In the genomic region with DNA sequence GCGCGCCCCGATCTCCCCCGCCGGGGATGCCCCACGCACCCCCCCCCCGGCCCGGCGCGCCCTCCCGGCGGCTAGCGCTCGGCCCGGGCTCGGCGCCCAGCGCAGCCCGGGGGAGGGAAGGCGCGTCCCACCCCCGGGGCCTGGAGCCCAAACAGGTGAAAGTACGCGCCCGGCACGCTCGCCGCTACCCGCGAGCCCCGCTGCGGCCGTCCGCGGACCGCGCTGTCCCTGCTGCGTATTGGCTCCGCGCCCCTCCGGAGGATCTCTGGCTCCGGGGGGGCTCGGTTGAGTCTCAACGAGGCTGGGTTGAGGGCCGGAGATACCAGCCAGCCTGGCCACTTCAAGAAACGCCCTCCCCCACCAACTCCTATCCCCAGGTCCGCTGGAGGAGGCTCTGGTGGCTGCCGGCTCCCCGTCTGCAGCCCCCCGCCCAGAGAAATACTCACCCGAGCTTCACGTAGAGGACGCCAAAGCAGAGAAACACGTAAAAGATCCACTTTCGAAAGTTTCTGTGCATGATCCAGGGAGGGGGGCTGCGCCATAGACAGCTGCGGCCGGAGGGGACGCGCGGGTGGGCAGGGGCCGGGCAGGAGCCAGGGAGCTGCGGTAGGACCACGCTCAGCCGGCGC, we compare ENCODE assay signal across 9 mouse cellular contexts. TPM values are rescaled to one million over a fixed set of nuclear protein-coding genes. Genes with fewer than 3 reads are reported as not detected.
A peak's percentile ranks its signal among the peaks of the same experiment; 100 is the strongest.
DNase-seq lines count a peak whose midpoint lies in the region; ATAC-seq and TF ChIP-seq lines count a peak whose summit lies in the region.
"Had no signal": no experiment of that assay in that cellular context is flagged by ENCODE, and none has a peak within 500 bp of the region (broad histone marks: within the 10 kb centered on the region; RNA-seq: fewer than 3 reads in every experiment).

No protein-coding gene starts in this region.

- DNase-seq in adrenal gland, adult 2 months, result peak; percentile 29
- DNase-seq in adrenal gland, adult 8-10 months, result no peak
- DNase-seq in right cerebral cortex, postnatal 4 days, result peak; percentile 39
- no peak for DNase-seq in right cerebral cortex, postnatal 14 days
- DNase-seq in liver, embryonic 14.5 days (ENCODE audit: low read depth in 3 of 3, low spot score in 3 of 3), result no peak
- peak; percentile 32 for DNase-seq in urinary bladder, postnatal 25 days (ENCODE audit: low spot score)
- no peak for DNase-seq in right cerebral cortex, postnatal 36 days (ENCODE audit: low spot score in 2 of 2)

- peak overlapping the region in 1 of 2 experiments; percentile 34; a peak in 2 of 4 replicates for H3K4me3 ChIP-seq in liver, embryonic 14.5 days (ENCODE audit: insufficient read depth in 1 of 2, low read depth in 2 of 2, low read length in 2 of 2)

- no peak overlapping the region for H3K27ac ChIP-seq in liver, embryonic 14.5 days

- no peak for TF ChIP-seq EP300 in liver, embryonic 14.5 days (IDR thresholded peaks at IDR 0.05; ENCODE audit: low read depth)

- H3K9me3 ChIP-seq in liver, embryonic 14.5 days (ENCODE audit: control insufficient read depth, low read length), result no peaks in the 10 kb centered on the region

- ATAC-seq in liver, embryonic 14.5 days (ENCODE audit: insufficient read depth), result no peak
- no peak for ATAC-seq in frontal cortex, adult (ENCODE audit: low TSS enrichment)

- H3K4me1 ChIP-seq in liver, embryonic 14.5 days (replicated peaks; ENCODE audit: control insufficient read depth in 2 of 2, insufficient read depth in 2 of 2, low read length in 1 of 2), result no peaks in the 10 kb centered on the region

- 1% methylated on average over 55 of the region's 66 CpGs for WGBS in liver, embryonic 14.5 days (ENCODE audit: insufficient replicate concordance)

- no peak overlapping the region for H3K9ac ChIP-seq in liver, embryonic 14.5 days (replicated peaks)

- no peaks in the 10 kb centered on the region for H3K36me3 ChIP-seq in liver, embryonic 14.5 days (replicated peaks; ENCODE audit: control insufficient read depth, insufficient read depth, low read depth)

- TF ChIP-seq CTCF in liver, embryonic 14.5 days (IDR thresholded peaks at IDR 0.05; ENCODE audit: low read depth), result no peak

- peak overlapping the region; percentile 6 for H3K4me2 ChIP-seq in liver, embryonic 14.5 days (ENCODE audit: low read depth)

- H3K27me3 ChIP-seq in liver, embryonic 14.5 days (ENCODE audit: control insufficient read depth, insufficient read depth, low read length), result peaks cover 74% of the 10 kb centered on the region

RNA-seq across cellular contexts. Expression of gene Wnt7b, which starts 1.2 kb away (rescaled TPM):
- 1 to 10 TPM in 1 of 2 experiments, under 1 TPM in 1; 0.86 to 1.2 TPM for total RNA-seq in adrenal gland, adult 2 months (2021)
- polyA plus RNA-seq in adrenal gland, adult 2 months (2012; rRNA removed), result 1.0 and 1.1 TPM in 2 replicates
- total RNA-seq in adrenal gland, adult 8-10 months (2022), result 1 to 10 TPM in 2 of 4 experiments, under 1 TPM in 2; 0.65 to 1.1 (median 0.85) TPM
- 0.08 and 0.19 TPM in 2 replicates for polyA plus RNA-seq in liver, embryonic 14.5 days (2012; rRNA removed)
- polyA plus RNA-seq in liver, embryonic 14.5 days (2014; fragmentation: Nextera tagmentation; extraction: Ambion mirVana), result 0.03 and 0.29 TPM in 2 replicates
- total RNA-seq: neutrophil, adult 5-6 weeks had no signal

Comparison
In these comparisons a context has a peak if more than half of its experiments do, and no peak if none do; other contexts are left out.
1. DNase-seq: peak in adrenal gland, adult 2 months (single experiment), right cerebral cortex, postnatal 4 days (single experiment) and urinary bladder, postnatal 25 days (single experiment); none in adrenal gland, adult 8-10 months (single experiment), right cerebral cortex, postnatal 14 days (single experiment), liver, embryonic 14.5 days (0 of 3) and right cerebral cortex, postnatal 36 days (0 of 2).